In genomic region chr17:30718197-30718596, GRCm38 (mm10) we compare ENCODE assay signal across 23 mouse cellular contexts.
A peak's percentile ranks its signal among the peaks of the same experiment; 100 is the strongest.
DNase-seq lines count a peak whose midpoint lies in the region; TF ChIP-seq lines count a peak whose summit lies in the region.
"Had no signal": no experiment of that assay in that cellular context is flagged by ENCODE, and none has a peak within 500 bp of the region (broad histone marks: within the 10 kb centered on the region; RNA-seq: fewer than 3 reads in every experiment).

No protein-coding gene starts in this region.

- no peak for TF ChIP-seq POLR2A in MEL (IDR thresholded peaks at IDR 0.05; ENCODE audit: control insufficient read depth in 1 of 2, insufficient read depth in 1 of 2, low read depth in 1 of 2, low read length in 2 of 2, poor library complexity in 1 of 2)
- no peak for TF ChIP-seq POLR2A in lung, adult 2 months (IDR thresholded peaks at IDR 0.05; ENCODE audit: borderline replicate concordance, extremely low read depth, low read depth, low read length)

- no peaks in the 10 kb centered on the region for H3K4me1 ChIP-seq in MEL (ENCODE audit: control insufficient read depth in 1 of 2, insufficient read depth in 2 of 2, low read length in 2 of 2)
- H3K4me1 ChIP-seq in lung, adult 2 months (ENCODE audit: control insufficient read depth, insufficient read depth, low read length) = no peaks in the 10 kb centered on the region
- H3K4me1 ChIP-seq: embryonic facial prominence, embryonic 13.5 days; embryonic facial prominence, embryonic 15.5 days; forebrain, embryonic 10.5 days; forebrain, embryonic 12.5 days had no signal

- no peak for TF ChIP-seq EP300 in MEL (IDR thresholded peaks at IDR 0.05; ENCODE audit: low read depth in 1 of 2, low read length in 2 of 2)

- no peaks in the 10 kb centered on the region for H3K9me3 ChIP-seq in MEL (replicated peaks; ENCODE audit: insufficient read depth, low read length)
- H3K9me3 ChIP-seq: embryonic facial prominence, embryonic 13.5 days; embryonic facial prominence, embryonic 15.5 days; forebrain, embryonic 12.5 days had no signal

- TF ChIP-seq RAD21 in MEL (IDR thresholded peaks at IDR 0.05; ENCODE audit: low read depth, low read length) = no peak

- H3K36me3 ChIP-seq in MEL (ENCODE audit: control insufficient read depth in 1 of 2, insufficient read depth in 2 of 2, low read length in 2 of 2) = peaks cover 0 to 3% of the 10 kb centered on the region in 2 experiments; a peak in 1 of 4 replicates
- H3K36me3 ChIP-seq: embryonic facial prominence, embryonic 13.5 days; embryonic facial prominence, embryonic 15.5 days; forebrain, embryonic 10.5 days; forebrain, embryonic 12.5 days had no signal

- H3K79me2 ChIP-seq in MEL (ENCODE audit: control insufficient read depth, insufficient read depth, low read length, poor library complexity) = no peaks in the 10 kb centered on the region

- 93% methylated on average over 7 of the region's 7 CpGs for WGBS in lung, adult 2 months

- H3K4me3 ChIP-seq in layer of hippocampus, adult 2 months = no peak overlapping the region
- no peak overlapping the region for H3K4me3 ChIP-seq in MEL (ENCODE audit: control insufficient read depth in 1 of 2, insufficient read depth in 1 of 2, low read depth in 2 of 2, low read length in 2 of 2)
- H3K4me3 ChIP-seq in lung, adult 2 months (replicated peaks; ENCODE audit: extremely low read depth, low read depth, low read length) = no peak overlapping the region
- H3K4me3 ChIP-seq: embryonic facial prominence, embryonic 13.5 days; embryonic facial prominence, embryonic 15.5 days; erythroblast, embryonic 14.5 days; forebrain, embryonic 10.5 days; forebrain, embryonic 12.5 days had no signal

- DNase-seq in layer of hippocampus, adult 2 months (ENCODE audit: low spot score in 2 of 2) = no peak
- DNase-seq in layer of hippocampus, postnatal 14 days (ENCODE audit: low spot score in 2 of 2) = no peak
- DNase-seq in MEL (ENCODE audit: low read depth, low spot score) (peak; percentile 18), ZHBTc4 (ENCODE audit: low read depth, low spot score) (peak; percentile 55)
- DNase-seq in lung, adult 2 months = no peak
- no peak for DNase-seq in kidney, postnatal 36 days
- DNase-seq: adrenal gland, adult 2 months; adrenal gland, postnatal 10 days; adrenal gland, postnatal 25 days; B cell, adult 2 months; cerebellum, adult 11 months; cerebellum, adult 18-20 months; cerebellum, adult 8-10 months; cerebellum, adult 9-11 months; cerebellum, postnatal 14 days; cerebellum, postnatal 36 days; embryo, embryonic 11 days had no signal

- peak; percentile 26; the same call in 1 of the 2 replicates for TF ChIP-seq CTCF in layer of hippocampus, adult 2 months (conservative IDR thresholded peaks at IDR 0.05)
- TF ChIP-seq CTCF in MEL (IDR thresholded peaks at IDR 0.05 in 2 of 3, conservative IDR thresholded peaks at IDR 0.05 in 1 of 3; ENCODE audit: control insufficient read depth in 1 of 3, insufficient read depth in 1 of 3, low read depth in 2 of 3, low read length in 3 of 3, poor library complexity in 1 of 3, severe bottlenecking in 1 of 3) = peak in 1 of 3 experiments; percentile 4; a peak in 1 of 6 replicates
- no peak for TF ChIP-seq CTCF in lung, adult 2 months (IDR thresholded peaks at IDR 0.05; ENCODE audit: insufficient read depth, low read length)

- no peak overlapping the region for H3K9ac ChIP-seq in MEL (ENCODE audit: control insufficient read depth, low read depth, low read length, poor library complexity, severe bottlenecking)
- H3K9ac ChIP-seq: embryonic facial prominence, embryonic 13.5 days; embryonic facial prominence, embryonic 15.5 days; forebrain, embryonic 12.5 days had no signal

- H3K27ac ChIP-seq in layer of hippocampus, adult 2 months = no peak overlapping the region
- no peak overlapping the region for H3K27ac ChIP-seq in MEL (ENCODE audit: control insufficient read depth, low read depth, low read length)
- H3K27ac ChIP-seq: embryonic facial prominence, embryonic 13.5 days; embryonic facial prominence, embryonic 15.5 days; forebrain, embryonic 10.5 days; forebrain, embryonic 12.5 days had no signal

- H3K27me3 ChIP-seq in MEL (ENCODE audit: control insufficient read depth in 1 of 2, insufficient read depth in 2 of 2, low read length in 2 of 2) = no peaks in the 10 kb centered on the region
- H3K27me3 ChIP-seq: CH12.LX; embryonic facial prominence, embryonic 13.5 days; embryonic facial prominence, embryonic 15.5 days; forebrain, embryonic 12.5 days had no signal

TF ChIP-seq in MEL, 35 proteins besides CTCF, POLR2A, EP300 and RAD21:
- TF ChIP-seq MAX (IDR thresholded peaks at IDR 0.05; ENCODE audit: low read length) (no peak), ZNF384 (IDR thresholded peaks at IDR 0.05; ENCODE audit: low read depth, low read length) (no peak), NELFE (IDR thresholded peaks at IDR 0.05; ENCODE audit: low read depth, low read length) (no peak), MYB (IDR thresholded peaks at IDR 0.05; ENCODE audit: low read depth, low read length) (no peak), HCFC1 (IDR thresholded peaks at IDR 0.05; ENCODE audit: low read depth, low read length) (no peak), MEF2A (IDR thresholded peaks at IDR 0.05; ENCODE audit: extremely low read depth, insufficient replicate concordance, low read depth, low read length, poor library complexity, severe bottlenecking) (no peak), POLR2AphosphoS5 (IDR thresholded peaks at IDR 0.05; ENCODE audit: borderline replicate concordance, low read depth, low read length) (no peak), SIN3A (IDR thresholded peaks at IDR 0.05; ENCODE audit: low read length) (no peak), ZMIZ1 (IDR thresholded peaks at IDR 0.05; ENCODE audit: low read depth, low read length) (no peak), USF2 (IDR thresholded peaks at IDR 0.05; ENCODE audit: borderline replicate concordance in 1 of 2, insufficient read depth in 1 of 2, low read depth in 1 of 2, low read length in 2 of 2) (no peak), GABPA (IDR thresholded peaks at IDR 0.05; ENCODE audit: low read depth, low read length) (no peak)

Comparison
In these comparisons a context has a peak if more than half of its experiments do, and no peak if none do; other contexts are left out.
1. DNase-seq: peak in MEL (single experiment) and ZHBTc4 (single experiment); none in layer of hippocampus, adult 2 months (0 of 2), layer of hippocampus, postnatal 14 days (0 of 2), lung, adult 2 months (single experiment) and kidney, postnatal 36 days (0 of 2).